Mouse (Mus musculus) E14TG2a.4 (cell line): ENCODE results near the gene Zfp773.

Experiments used
- CTCF ChIP-seq: conservative IDR thresholded peaks from 2 replicates; pipeline ENCODE4 v1.5.1; 2014; ENCODE audit warnings: low read length
- POU5F1 ChIP-seq: IDR thresholded peaks from 2 replicates; pipeline ENCODE4 v1.6.1; 2014; ENCODE audit warnings: low read length, borderline replicate concordance

DNA sequence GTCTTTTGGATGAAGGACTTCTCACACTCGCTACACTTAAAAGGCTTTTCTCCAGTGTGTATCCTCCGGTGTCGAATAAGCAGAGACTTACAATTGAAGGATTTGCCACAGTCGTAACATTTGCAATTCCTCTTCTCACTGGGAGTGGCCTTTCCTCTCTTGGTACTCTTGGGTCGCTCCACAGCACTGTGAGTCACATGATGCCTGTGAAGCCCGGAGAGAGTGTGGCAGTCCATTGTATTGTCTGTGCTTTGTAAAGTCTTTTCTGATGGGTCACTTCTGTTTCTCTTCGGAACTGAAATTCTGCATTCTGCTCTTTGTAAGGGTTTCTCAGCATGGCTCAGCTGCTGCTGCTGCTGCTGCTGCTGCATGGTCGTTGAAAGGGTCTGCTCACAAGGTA is 3.8 kb downstream of the Zfp773 start:
- TF ChIP-seq CTCF (no peak), POU5F1 (no peak)
